Mouse (Mus musculus): ENCODE data around the gene Tgfb3.
A peak's percentile ranks its signal among the peaks of the same experiment; 100 is the strongest.

Gene Tgfb3

GRCm38 (mm10) chr12:86078553-86079201 is at the start of gene Tgfb3:
Gene Tgfb3 (minus strand): TSS chr12:86079041.
- no peak for DNase-seq

- DNase-seq: no peak
Observed at GRCm38 (mm10) chr12:86128122-86128521, 49.3 kb upstream of the Tgfb3 start.

- no peak for DNase-seq
Observed at GRCm38 (mm10) chr12:86124016-86124415, 45.2 kb upstream of the Tgfb3 start.

- DNase-seq: no peak
Observed at GRCm38 (mm10) chr12:86116295-86116835, 37.5 kb upstream of the Tgfb3 start.

GRCm38 (mm10) chr12:86110637-86111036 is 31.8 kb upstream of the Tgfb3 start:
- peak in 1 of 2 experiments; percentile 33 for DNase-seq

- peak; percentile 14 to 31 for DNase-seq
Observed at GRCm38 (mm10) chr12:86109531-86109930, 30.7 kb upstream of the Tgfb3 start.

GRCm38 (mm10) chr12:86107645-86108044 is 28.8 kb upstream of the Tgfb3 start:
- no peak for DNase-seq

- no peak for DNase-seq
Observed at GRCm38 (mm10) chr12:86106086-86106485, 27.2 kb upstream of the Tgfb3 start.

- DNase-seq: no peak
Observed at GRCm38 (mm10) chr12:86105546-86105945, 26.7 kb upstream of the Tgfb3 start.

GRCm38 (mm10) chr12:86104297-86104696 is 25.5 kb upstream of the Tgfb3 start:
- no peak for DNase-seq

- DNase-seq: no peak
Observed at GRCm38 (mm10) chr12:86103852-86104251, 25.0 kb upstream of the Tgfb3 start.

GRCm38 (mm10) chr12:86103391-86103790 is 24.6 kb upstream of the Tgfb3 start:
- no peak for DNase-seq

GRCm38 (mm10) chr12:86102686-86103085 is 23.8 kb upstream of the Tgfb3 start:
- DNase-seq: no peak

GRCm38 (mm10) chr12:86100711-86101110 is 21.9 kb upstream of the Tgfb3 start:
- no peak for DNase-seq

- DNase-seq: no peak
Observed at GRCm38 (mm10) chr12:86097781-86098180, 18.9 kb upstream of the Tgfb3 start.

- DNase-seq: no peak
Observed at GRCm38 (mm10) chr12:86095806-86096205, 17.0 kb upstream of the Tgfb3 start.

GRCm38 (mm10) chr12:86094075-86094474 is 15.2 kb upstream of the Tgfb3 start:
- no peak for DNase-seq

GRCm38 (mm10) chr12:86091601-86092132 is 12.8 kb upstream of the Tgfb3 start:
- DNase-seq: no peak

GRCm38 (mm10) chr12:86090764-86091163 is 11.9 kb upstream of the Tgfb3 start:
- no peak for DNase-seq

GRCm38 (mm10) chr12:86088042-86088441 is 9.2 kb upstream of the Tgfb3 start:
- DNase-seq: no peak

GRCm38 (mm10) chr12:86086550-86086949 is 7.7 kb upstream of the Tgfb3 start:
- no peak for DNase-seq

- DNase-seq: no peak
Observed at GRCm38 (mm10) chr12:86085873-86086272, 7.0 kb upstream of the Tgfb3 start.

- DNase-seq: peak; percentile 30 to 41
Observed at GRCm38 (mm10) chr12:86082481-86083012, 3.7 kb upstream of the Tgfb3 start, which contains the start of gene Ift43. Gene Ift43 (plus strand): TSS chr12:86082541.

- peak; percentile 76 to 90 for DNase-seq
Observed at GRCm38 (mm10) chr12:86079202-86079667, 394 bp upstream of the Tgfb3 start.

Data from spleen, adult 18-20 months (tissue).